Mouse (Mus musculus): ENCODE data around the gene 4933415A04Rik.

- TF ChIP-seq POLR2A (IDR thresholded peaks at IDR 0.05; ENCODE audit: low read depth, low read length) (no peak), CTCF (conservative IDR thresholded peaks at IDR 0.05; ENCODE audit: insufficient read depth, insufficient read length, low read depth, low read length) (no peak)
Observed at GRCm38 (mm10) chr11:43632566-43632965, 45.7 kb downstream of the 4933415A04Rik start.

Data from kidney, adult 2 months (tissue).